In the genomic region with DNA sequence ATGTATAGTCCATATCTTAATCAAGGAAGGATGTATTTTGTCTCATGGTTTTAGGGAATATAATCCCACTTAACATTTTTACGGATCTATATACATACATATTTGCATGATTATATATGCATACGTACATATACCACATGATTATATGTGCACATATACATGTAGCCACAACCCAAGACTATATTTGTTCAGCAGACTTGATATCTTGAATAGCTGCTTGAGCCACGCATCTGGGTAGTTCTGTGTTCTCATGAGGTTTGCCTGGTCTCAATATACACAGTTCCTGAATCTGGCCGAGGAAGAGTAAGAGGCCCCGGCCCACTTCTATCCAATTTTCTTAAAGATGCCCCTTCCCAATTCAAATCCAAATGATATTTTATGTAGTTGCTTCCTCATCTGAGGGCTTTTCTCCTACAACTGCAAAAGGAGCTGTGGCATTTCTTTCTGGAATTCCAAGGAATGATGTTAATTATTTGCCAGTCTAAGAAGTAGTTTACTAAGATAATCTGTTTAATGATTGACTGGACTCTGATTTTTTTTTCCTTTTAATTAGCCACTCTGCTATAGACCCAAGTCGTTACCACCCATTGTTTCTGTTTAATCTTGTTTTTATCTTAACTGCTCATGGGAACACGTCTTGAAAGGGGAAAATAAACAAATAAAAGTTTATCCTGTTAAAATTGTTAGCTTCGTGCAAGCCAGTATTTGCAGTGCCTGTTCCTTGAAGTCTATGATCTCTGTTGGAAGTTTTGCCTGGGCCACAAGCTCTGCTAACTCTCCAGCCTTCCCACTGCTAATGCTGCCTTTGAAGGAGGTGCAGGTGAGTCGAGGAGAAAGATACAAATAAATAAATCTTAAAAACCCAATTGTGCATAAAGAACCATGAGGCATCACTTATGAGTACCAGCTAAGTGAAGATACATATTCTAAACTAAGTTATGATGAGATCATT, we compare ENCODE assay signal across 24 mouse cellular contexts.
A peak's percentile ranks its signal among the peaks of the same experiment; 100 is the strongest.
DNase-seq lines count a peak whose midpoint lies in the region; ATAC-seq and TF ChIP-seq lines count a peak whose summit lies in the region.
"Had no signal": no experiment of that assay in that cellular context is flagged by ENCODE, and none has a peak within 500 bp of the region (broad histone marks: within the 10 kb centered on the region; RNA-seq: fewer than 3 reads in every experiment).

No protein-coding gene starts in this region.

- CTCF ChIA-PET in Patski (lab: Charles Lee), result no interaction called here

- no peak overlapping the region for H3K4me2 ChIP-seq in intestine, embryonic 15.5 days (replicated peaks)
- H3K4me2 ChIP-seq in kidney, embryonic 15.5 days, result no peak overlapping the region
- H3K4me2 ChIP-seq in stomach, embryonic 14.5 days (replicated peaks; ENCODE audit: low read depth, low read length), result no peak overlapping the region
- no peak overlapping the region for H3K4me2 ChIP-seq in liver, embryonic 11.5 days
- H3K4me2 ChIP-seq in hindbrain, postnatal 0 days (ENCODE audit: low read depth, low read length), result no peak overlapping the region
- H3K4me2 ChIP-seq in midbrain, embryonic 16.5 days (ENCODE audit: low read length), result no peak overlapping the region
- H3K4me2 ChIP-seq: embryonic facial prominence, embryonic 13.5 days; heart, embryonic 15.5 days; limb, embryonic 13.5 days; liver, embryonic 12.5 days; midbrain, embryonic 12.5 days had no signal

- no peak overlapping the region for H3K27ac ChIP-seq in intestine, embryonic 15.5 days
- peak overlapping the region; percentile 62 for H3K27ac ChIP-seq in kidney, embryonic 15.5 days
- no peak overlapping the region for H3K27ac ChIP-seq in stomach, embryonic 14.5 days (ENCODE audit: low read length)
- H3K27ac ChIP-seq in liver, embryonic 11.5 days (ENCODE audit: low read depth, low read length), result no peak overlapping the region
- no peak overlapping the region for H3K27ac ChIP-seq in hindbrain, postnatal 0 days
- H3K27ac ChIP-seq in midbrain, embryonic 16.5 days (ENCODE audit: low read length), result no peak overlapping the region
- H3K27ac ChIP-seq: embryonic facial prominence, embryonic 13.5 days; forebrain, embryonic 10.5 days; heart, embryonic 15.5 days; limb, embryonic 13.5 days; liver, embryonic 12.5 days; midbrain, embryonic 12.5 days had no signal

- ATAC-seq in Patski, result peak; percentile 26
- ATAC-seq in intestine, embryonic 15.5 days, result peak; percentile 91
- peak; percentile 85 for ATAC-seq in kidney, embryonic 15.5 days (replicated peaks; ENCODE audit: low FRiP score)
- peak; percentile 46; the same call in 1 of the 2 replicates for ATAC-seq in stomach, embryonic 14.5 days (ENCODE audit: insufficient number of reproducible peaks, insufficient read depth, low FRiP score, low read depth)
- ATAC-seq in liver, embryonic 11.5 days (replicated peaks; ENCODE audit: low FRiP score), result no peak
- ATAC-seq in hindbrain, postnatal 0 days, result no peak
- ATAC-seq in midbrain, embryonic 16.5 days, result no peak
- ATAC-seq: hindbrain, embryonic 16.5 days; liver, embryonic 12.5 days; liver, postnatal 0 days; lung, postnatal 0 days had no signal

- POLR2A ChIA-PET in Patski (lab: Charles Lee), result no interaction called here

- H3K4me1 ChIP-seq in intestine, embryonic 15.5 days (replicated peaks), result no peaks in the 10 kb centered on the region
- no peaks in the 10 kb centered on the region for H3K4me1 ChIP-seq in kidney, embryonic 15.5 days
- no peaks in the 10 kb centered on the region for H3K4me1 ChIP-seq in stomach, embryonic 14.5 days (ENCODE audit: control insufficient read depth, insufficient read depth, low read length)
- no peaks in the 10 kb centered on the region for H3K4me1 ChIP-seq in liver, embryonic 11.5 days (replicated peaks; ENCODE audit: control insufficient read depth, insufficient read depth, low read length)
- no peaks in the 10 kb centered on the region for H3K4me1 ChIP-seq in hindbrain, postnatal 0 days (ENCODE audit: insufficient read depth, low read length)
- H3K4me1 ChIP-seq in midbrain, embryonic 16.5 days (ENCODE audit: control insufficient read depth, insufficient read depth, low read length), result no peaks in the 10 kb centered on the region
- H3K4me1 ChIP-seq: forebrain, embryonic 10.5 days; heart, embryonic 15.5 days; liver, embryonic 12.5 days; megakaryocyte, embryonic 14.5 days; midbrain, embryonic 12.5 days had no signal

- no peaks in the 10 kb centered on the region for H3K9me3 ChIP-seq in intestine, embryonic 15.5 days
- no peaks in the 10 kb centered on the region for H3K9me3 ChIP-seq in kidney, embryonic 15.5 days (replicated peaks)
- no peaks in the 10 kb centered on the region for H3K9me3 ChIP-seq in stomach, embryonic 14.5 days (ENCODE audit: control insufficient read depth, low read depth, low read length)
- no peaks in the 10 kb centered on the region for H3K9me3 ChIP-seq in liver, embryonic 11.5 days (ENCODE audit: control insufficient read depth, low read length)
- H3K9me3 ChIP-seq in hindbrain, postnatal 0 days (ENCODE audit: low read length), result no peaks in the 10 kb centered on the region
- no peaks in the 10 kb centered on the region for H3K9me3 ChIP-seq in midbrain, embryonic 16.5 days (replicated peaks; ENCODE audit: control insufficient read depth, low read length, poor library complexity, severe bottlenecking)
- H3K9me3 ChIP-seq: embryonic facial prominence, embryonic 13.5 days; forebrain, embryonic 10.5 days; heart, embryonic 15.5 days; limb, embryonic 13.5 days; liver, embryonic 12.5 days; megakaryocyte, embryonic 14.5 days; midbrain, embryonic 12.5 days had no signal

- TF ChIP-seq CTCF in Patski (IDR thresholded peaks at IDR 0.05), result no peak
- TF ChIP-seq CTCF in hindbrain, postnatal 0 days (IDR thresholded peaks at IDR 0.05; ENCODE audit: low read depth), result no peak

- no peak overlapping the region for H3K4me3 ChIP-seq in intestine, embryonic 15.5 days (replicated peaks)
- no peak overlapping the region for H3K4me3 ChIP-seq in kidney, embryonic 15.5 days (replicated peaks)
- H3K4me3 ChIP-seq in stomach, embryonic 14.5 days (ENCODE audit: low read depth, low read length), result no peak overlapping the region
- H3K4me3 ChIP-seq in liver, embryonic 11.5 days (ENCODE audit: low read depth, low read length), result no peak overlapping the region
- H3K4me3 ChIP-seq in hindbrain, postnatal 0 days (ENCODE audit: low read length), result no peak overlapping the region
- no peak overlapping the region for H3K4me3 ChIP-seq in midbrain, embryonic 16.5 days (ENCODE audit: low read depth, low read length)
- H3K4me3 ChIP-seq: embryonic facial prominence, embryonic 13.5 days; forebrain, embryonic 10.5 days; heart, embryonic 15.5 days; limb, embryonic 13.5 days; liver, embryonic 12.5 days; megakaryocyte, embryonic 14.5 days; midbrain, embryonic 12.5 days had no signal

- in situ Hi-C loops in Patski (cut with MboI; ENCODE audit: low pct_unique_long_range_greater_than_20kb), result no loop called here

- H3K27me3 ChIP-seq in Patski, result no peaks in the 10 kb centered on the region
- no peaks in the 10 kb centered on the region for H3K27me3 ChIP-seq in intestine, embryonic 15.5 days (replicated peaks)
- no peaks in the 10 kb centered on the region for H3K27me3 ChIP-seq in kidney, embryonic 15.5 days
- H3K27me3 ChIP-seq in stomach, embryonic 14.5 days (ENCODE audit: control insufficient read depth, insufficient read depth, low read length), result no peaks in the 10 kb centered on the region
- H3K27me3 ChIP-seq in liver, embryonic 11.5 days (replicated peaks; ENCODE audit: control insufficient read depth, insufficient read depth, low read length), result no peaks in the 10 kb centered on the region
- H3K27me3 ChIP-seq in hindbrain, postnatal 0 days (ENCODE audit: insufficient read depth, low read length), result no peaks in the 10 kb centered on the region
- H3K27me3 ChIP-seq in midbrain, embryonic 16.5 days (ENCODE audit: control insufficient read depth, insufficient read depth, low read depth, low read length), result no peaks in the 10 kb centered on the region
- H3K27me3 ChIP-seq: embryonic facial prominence, embryonic 13.5 days; heart, embryonic 15.5 days; limb, embryonic 13.5 days; liver, embryonic 12.5 days; megakaryocyte, embryonic 14.5 days; midbrain, embryonic 12.5 days had no signal

- WGBS in intestine, embryonic 15.5 days, result 50% methylated on average over 9 of the region's 9 CpGs
- WGBS in kidney, embryonic 15.5 days, result 67% methylated on average over 9 of the region's 9 CpGs
- 63% methylated on average over 9 of the region's 9 CpGs for WGBS in stomach, embryonic 14.5 days
- WGBS in liver, embryonic 11.5 days, result 66% methylated on average over 9 of the region's 9 CpGs
- WGBS in hindbrain, postnatal 0 days, result 71% methylated on average over 9 of the region's 9 CpGs
- WGBS in midbrain, embryonic 16.5 days, result 72% methylated on average over 9 of the region's 9 CpGs

- H3K36me3 ChIP-seq in intestine, embryonic 15.5 days, result no peaks in the 10 kb centered on the region
- no peaks in the 10 kb centered on the region for H3K36me3 ChIP-seq in kidney, embryonic 15.5 days
- no peaks in the 10 kb centered on the region for H3K36me3 ChIP-seq in stomach, embryonic 14.5 days (ENCODE audit: control insufficient read depth, insufficient read depth, low read length)
- H3K36me3 ChIP-seq in liver, embryonic 11.5 days (ENCODE audit: control insufficient read depth, insufficient read depth, low read length), result no peaks in the 10 kb centered on the region
- no peaks in the 10 kb centered on the region for H3K36me3 ChIP-seq in hindbrain, postnatal 0 days (ENCODE audit: insufficient read depth, low read length)
- no peaks in the 10 kb centered on the region for H3K36me3 ChIP-seq in midbrain, embryonic 16.5 days (ENCODE audit: control insufficient read depth, insufficient read depth, low read length)
- H3K36me3 ChIP-seq: embryonic facial prominence, embryonic 13.5 days; forebrain, embryonic 10.5 days; G1E; heart, embryonic 15.5 days; limb, embryonic 13.5 days; liver, embryonic 12.5 days; midbrain, embryonic 12.5 days had no signal

- DNase-seq in Patski (ENCODE audit: low read depth, low spot score), result peak; percentile 20
- no peak for DNase-seq in liver, embryonic 11.5 days (ENCODE audit: low spot score)
- DNase-seq in hindbrain, postnatal 0 days (ENCODE audit: low spot score), result no peak
- DNase-seq: adrenal gland, postnatal 10 days; cerebellum, adult 9-10 months; forebrain, postnatal 0 days; liver, postnatal 0 days; lung, postnatal 4 days; thymus, adult 18-20 months; thymus, postnatal 36 days had no signal

- no peak overlapping the region for H3K9ac ChIP-seq in intestine, embryonic 15.5 days
- no peak overlapping the region for H3K9ac ChIP-seq in kidney, embryonic 15.5 days
- H3K9ac ChIP-seq in stomach, embryonic 14.5 days (replicated peaks; ENCODE audit: low read depth, low read length), result no peak overlapping the region
- H3K9ac ChIP-seq in liver, embryonic 11.5 days (ENCODE audit: low read depth, low read length), result no peak overlapping the region
- H3K9ac ChIP-seq in hindbrain, postnatal 0 days (replicated peaks; ENCODE audit: low read length), result no peak overlapping the region
- H3K9ac ChIP-seq in midbrain, embryonic 16.5 days (ENCODE audit: low read depth, low read length), result no peak overlapping the region
- H3K9ac ChIP-seq: embryonic facial prominence, embryonic 13.5 days; forebrain, postnatal 0 days; heart, embryonic 15.5 days; limb, embryonic 13.5 days; liver, embryonic 12.5 days; liver, postnatal 0 days; midbrain, embryonic 12.5 days had no signal

Comparison
In these comparisons a context has a peak if more than half of its experiments do, and no peak if none do; other contexts are left out.
1. ATAC-seq: peak in Patski (single experiment), intestine, embryonic 15.5 days (single experiment), kidney, embryonic 15.5 days (single experiment) and stomach, embryonic 14.5 days (single experiment); none in liver, embryonic 11.5 days (single experiment), hindbrain, postnatal 0 days (single experiment) and midbrain, embryonic 16.5 days (single experiment).